Mouse (Mus musculus): ENCODE results near the gene Elof1. TPM values are rescaled to one million over a fixed set of nuclear protein-coding genes. Genes with fewer than 3 reads are reported as not detected.

The Elof1 gene
- polyA plus RNA-seq (2012) = 67.9 and 125 TPM in 2 replicates

DNA sequence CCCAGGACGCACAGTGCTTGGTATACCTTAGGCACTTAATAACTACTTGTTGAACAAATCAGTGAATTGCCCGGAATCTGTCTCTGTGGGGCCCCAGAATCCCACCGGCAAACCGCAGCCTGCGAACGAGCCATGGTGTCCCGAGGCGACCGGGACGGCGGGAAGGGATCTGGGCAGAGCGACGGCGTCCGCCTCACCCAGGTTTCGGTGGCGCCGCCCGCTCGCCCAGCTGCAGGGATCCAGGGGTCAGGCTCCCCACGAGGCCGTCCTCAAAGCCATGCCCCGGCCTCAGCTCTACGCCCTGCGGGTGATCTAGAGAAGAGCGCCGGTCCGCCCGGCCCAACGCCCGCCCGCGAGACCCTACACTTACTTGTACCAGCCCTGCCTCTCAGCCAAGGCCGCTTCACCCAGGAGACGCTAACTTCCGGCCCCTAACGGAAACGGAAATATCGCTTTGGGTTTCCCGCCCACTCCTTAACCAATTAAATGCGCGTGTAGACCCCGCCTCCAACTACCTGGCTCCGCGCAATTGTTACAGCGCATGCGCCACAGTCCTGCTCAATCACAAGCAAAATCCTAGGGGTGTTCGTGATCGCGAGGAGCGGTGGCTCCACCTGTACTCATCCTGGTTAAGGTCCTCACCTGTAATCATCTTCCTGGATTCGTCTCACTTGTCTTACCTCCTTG lies at the start of gene Elof1:
Gene Elof1, minus strand, starts transcription at position 433 of the 687 bp plus-strand sequence.
- TF ChIP-seq GATA1 (IDR thresholded peaks at IDR 0.05; ENCODE audit: low read length) = no peak

DNA sequence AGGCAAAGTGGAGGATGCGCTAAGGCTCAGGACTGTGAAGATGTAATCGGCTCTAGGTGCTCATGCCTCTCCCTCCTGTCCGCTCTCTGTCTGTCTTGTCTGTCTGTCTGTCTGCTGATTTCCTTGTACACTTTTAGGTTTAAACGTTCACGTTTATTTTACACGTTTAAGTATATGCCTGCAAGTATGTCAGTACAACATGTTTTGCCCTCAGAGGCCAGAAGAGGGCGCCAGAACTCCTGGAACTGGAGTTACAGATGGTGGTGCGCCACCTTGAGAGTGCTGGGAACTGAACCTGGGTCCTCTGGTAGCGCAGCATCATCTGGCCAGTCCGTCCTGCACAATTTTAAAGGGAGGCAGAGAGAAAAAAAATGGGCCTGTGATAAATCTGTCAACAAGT lies 49.7 kb upstream of the Elof1 start:
- TF ChIP-seq GATA1 (IDR thresholded peaks at IDR 0.05; ENCODE audit: low read length) = no peak

DNA sequence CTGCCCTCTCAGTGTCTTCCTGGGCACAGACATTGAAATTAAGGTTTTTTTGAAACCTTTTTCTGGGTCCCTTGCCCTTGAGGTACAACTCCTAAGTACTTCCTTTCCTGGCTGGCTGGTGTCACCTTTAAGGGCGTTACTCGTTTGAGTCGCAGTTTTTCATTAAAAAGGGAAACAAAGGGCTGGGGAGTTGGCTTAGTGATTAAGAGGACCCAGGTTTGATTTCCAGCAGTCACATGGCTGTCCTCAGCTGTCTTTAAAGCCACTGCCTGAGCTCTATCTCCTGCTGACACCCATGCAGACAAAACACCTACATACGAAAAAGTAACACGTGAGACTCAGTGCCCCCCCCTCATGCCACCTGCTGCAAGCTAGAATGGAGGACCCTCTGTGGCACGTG lies 49.0 kb upstream of the Elof1 start:
- TF ChIP-seq GATA1 (IDR thresholded peaks at IDR 0.05; ENCODE audit: low read length) = no peak

- TF ChIP-seq GATA1 (IDR thresholded peaks at IDR 0.05; ENCODE audit: low read length) = no peak
Observed at GRCm38 (mm10) chr9:22164711-22165668, 48.0 kb upstream of the Elof1 start.

DNA sequence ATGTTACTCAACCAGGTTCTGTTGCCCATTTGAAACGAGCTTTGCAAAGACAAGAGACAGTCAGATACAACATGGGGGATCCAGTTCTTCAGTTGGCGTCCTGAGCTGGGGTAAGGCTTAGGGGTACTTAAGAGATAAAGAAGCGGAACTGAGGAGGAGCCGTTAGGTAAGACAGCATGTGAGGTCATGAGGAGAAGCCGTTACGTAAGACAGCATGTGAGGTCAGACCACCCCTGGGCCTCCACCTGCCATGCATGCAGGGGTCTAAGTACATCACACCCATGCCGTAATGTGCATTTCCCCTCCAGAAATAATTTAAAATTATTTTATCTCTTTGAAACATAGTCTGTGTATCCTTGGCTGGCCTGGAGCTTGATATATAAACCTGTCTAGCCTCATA lies 45.9 kb upstream of the Elof1 start:
- no peak for TF ChIP-seq GATA1 (IDR thresholded peaks at IDR 0.05; ENCODE audit: low read length)

DNA sequence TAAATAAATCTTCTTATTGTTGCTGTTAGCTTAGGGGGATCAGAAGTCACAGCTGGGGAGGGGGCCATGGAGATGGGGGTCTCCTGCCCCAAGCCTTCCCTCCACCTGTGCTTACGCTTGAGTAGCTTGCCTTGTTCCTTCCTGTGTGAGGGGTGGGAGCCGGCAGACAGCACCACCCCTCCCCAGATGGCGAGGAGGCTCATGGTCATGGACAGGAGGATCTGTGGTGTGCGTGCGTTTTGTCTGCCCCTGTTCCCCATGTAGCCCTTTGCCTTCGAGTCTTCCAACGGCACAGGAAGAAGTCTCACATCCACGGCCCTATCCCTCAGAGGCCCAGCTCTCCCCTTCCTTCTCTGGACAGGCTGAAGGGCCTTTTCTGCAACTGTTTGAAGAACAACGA lies 45.3 kb upstream of the Elof1 start:
- no peak for TF ChIP-seq GATA1 (IDR thresholded peaks at IDR 0.05; ENCODE audit: low read length)

DNA sequence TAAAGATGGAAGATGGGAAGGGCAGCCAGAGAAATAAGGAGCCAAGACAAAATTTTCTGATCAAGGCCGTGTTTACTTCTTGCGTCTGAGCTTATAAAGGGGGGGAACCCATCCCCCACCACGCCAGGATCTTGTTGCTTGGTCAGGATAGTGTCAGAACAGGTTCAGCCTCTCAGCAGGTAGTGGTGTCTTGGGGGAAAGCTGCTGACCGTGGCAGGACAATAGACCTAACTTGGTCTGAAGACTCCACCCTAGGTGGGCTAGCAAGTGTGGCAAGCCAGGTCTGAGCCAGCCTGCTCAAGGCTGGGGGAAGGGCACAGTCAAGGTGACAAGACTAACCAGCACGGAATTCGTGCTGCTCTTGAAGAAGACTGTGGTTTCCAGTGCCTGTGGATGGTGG lies 44.3 kb upstream of the Elof1 start:
- no peak for TF ChIP-seq GATA1 (IDR thresholded peaks at IDR 0.05; ENCODE audit: low read length)

- no peak for TF ChIP-seq GATA1 (IDR thresholded peaks at IDR 0.05; ENCODE audit: low read length)
Observed at GRCm38 (mm10) chr9:22157516-22158265, 40.7 kb upstream of the Elof1 start.

DNA sequence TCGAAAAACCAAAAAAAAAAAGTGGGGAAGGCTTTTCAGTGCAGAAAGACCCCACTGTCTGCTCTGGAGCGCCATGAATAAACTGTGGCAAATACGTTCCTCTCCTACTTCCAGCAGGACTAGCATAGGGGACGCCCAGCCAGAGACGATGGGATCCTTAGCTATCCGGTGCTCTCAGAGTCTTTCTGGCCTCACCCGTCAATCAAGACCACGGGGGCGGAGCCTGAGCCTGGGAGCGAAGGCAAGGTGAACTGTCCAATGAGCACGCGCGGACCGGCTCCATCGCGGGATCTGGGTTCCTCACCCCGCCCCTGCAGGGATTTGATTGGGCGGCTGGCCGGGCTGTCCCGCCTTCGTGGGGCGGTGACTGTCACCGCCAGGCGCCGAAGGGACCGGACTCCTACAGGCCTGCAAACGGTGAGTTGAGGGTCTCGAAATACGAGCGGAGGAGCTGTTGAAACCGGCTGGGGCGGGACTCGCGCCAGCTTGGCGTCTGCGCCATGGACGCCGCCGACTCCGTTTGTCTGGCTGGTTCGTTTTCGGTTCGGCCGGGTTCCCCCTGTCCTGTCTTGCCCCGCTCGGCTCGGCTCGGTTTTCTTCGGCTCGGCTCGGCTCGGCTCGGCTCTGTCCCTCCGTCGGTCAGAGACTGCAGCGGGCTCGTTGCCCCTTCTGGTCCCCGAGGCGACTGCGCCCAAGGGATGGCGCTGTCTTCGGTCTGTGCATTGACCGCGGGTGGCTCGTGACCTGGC lies 39.7 kb upstream of the Elof1 start, which contains the start of gene Pigyl:
Gene Pigyl, plus strand, starts transcription at position 350 of the 749 bp plus-strand sequence.
- TF ChIP-seq GATA1 (IDR thresholded peaks at IDR 0.05; ENCODE audit: low read length) = no peak

DNA sequence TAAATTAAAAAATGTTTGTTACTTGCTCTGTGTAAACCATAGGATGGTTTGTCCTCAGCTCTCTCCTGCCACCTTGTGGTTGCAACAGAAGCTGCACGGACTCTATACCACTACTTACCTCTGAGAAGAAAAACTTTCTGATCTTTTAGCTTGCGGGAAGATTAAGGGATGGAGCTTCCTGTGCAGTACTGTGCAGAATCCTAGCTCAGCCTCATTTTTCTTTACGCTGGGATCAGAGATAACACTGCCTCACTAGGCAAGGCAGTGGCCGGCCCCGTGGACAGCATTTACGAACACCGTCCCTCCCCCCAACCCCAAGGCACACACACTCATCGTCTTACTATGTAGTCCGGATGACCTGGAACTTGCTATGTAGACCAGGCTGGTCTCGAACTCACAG lies 38.6 kb upstream of the Elof1 start:
- TF ChIP-seq GATA1 (IDR thresholded peaks at IDR 0.05; ENCODE audit: low read length) = no peak

DNA sequence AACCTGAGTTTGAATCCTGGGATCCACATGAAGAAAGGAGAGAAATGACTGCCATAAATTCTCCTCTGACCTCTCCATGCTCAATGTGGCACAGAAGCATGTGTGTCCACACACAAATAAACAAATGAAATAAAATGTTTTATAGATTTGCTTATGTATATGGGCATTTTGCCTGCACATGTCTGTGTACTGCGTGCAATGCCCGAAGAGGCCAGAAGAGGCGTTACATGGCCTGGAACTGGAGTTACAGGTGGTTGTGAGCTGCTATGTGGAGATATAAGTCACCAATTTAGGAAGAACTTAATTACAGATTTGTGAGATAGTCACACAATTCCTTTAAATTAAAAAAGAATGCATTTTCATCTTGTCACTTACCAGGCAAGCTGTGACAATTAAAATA lies 36.8 kb upstream of the Elof1 start:
- no peak for TF ChIP-seq GATA1 (IDR thresholded peaks at IDR 0.05; ENCODE audit: low read length)

DNA sequence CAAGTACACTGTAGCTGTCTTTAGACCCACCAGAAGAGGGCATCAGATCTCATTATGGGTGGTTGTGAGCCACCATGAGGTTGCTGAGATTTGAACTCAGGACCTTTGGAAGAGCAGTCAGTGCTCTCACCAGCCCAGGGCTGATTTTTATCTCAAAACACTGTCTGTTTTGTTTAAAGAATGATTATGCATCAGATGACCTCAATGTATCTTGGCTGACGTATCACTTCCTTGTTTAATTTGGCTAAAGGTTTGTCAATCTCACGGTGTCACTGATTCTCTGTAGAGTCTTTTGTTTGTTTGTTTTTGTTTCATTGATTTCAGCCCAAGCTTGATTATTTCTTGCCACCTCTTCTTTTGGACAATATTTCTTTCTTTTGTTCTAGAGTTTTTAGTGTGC lies 34.0 kb upstream of the Elof1 start:
- TF ChIP-seq GATA1 (IDR thresholded peaks at IDR 0.05; ENCODE audit: low read length) = no peak

DNA sequence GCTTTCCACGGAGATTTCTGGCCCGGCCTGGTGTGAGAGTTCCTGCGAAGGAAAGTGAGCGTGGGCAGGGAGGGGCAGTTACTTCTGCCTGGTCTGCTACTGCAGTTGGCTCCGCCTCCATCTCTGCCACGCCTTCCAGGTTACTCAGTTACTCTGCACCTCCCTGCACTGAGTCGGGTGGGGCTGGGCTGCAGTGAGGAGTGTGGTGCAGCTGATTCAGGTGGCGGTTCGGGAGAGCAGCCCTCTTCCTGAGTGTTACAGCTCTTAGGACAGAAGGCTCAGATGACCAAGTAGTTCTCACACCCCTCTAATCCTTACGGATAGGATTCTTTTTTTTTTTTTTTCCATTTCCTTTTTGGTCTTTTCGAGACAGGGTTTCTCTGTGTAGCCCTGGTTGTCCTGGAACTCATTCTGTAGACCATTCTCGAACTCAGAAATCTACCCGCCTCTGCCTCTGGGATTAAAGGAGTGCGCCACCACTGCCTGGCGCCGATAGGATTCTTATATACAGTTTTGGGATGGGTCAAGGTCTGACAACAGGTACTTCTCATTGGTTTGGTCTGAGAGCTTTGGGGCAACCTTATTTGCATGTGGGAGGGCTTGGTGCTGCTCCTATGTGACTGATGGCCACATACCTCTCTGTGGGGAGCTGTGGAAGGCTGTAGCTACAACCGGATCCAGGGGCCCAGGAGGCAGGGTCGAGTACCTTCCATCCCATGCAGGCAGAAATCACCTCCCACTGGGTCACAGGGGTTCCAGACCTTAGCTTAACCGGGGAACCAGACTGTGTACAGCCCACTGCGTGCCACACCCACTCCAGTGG lies 32.7 kb upstream of the Elof1 start:
- no peak for TF ChIP-seq GATA1 (IDR thresholded peaks at IDR 0.05; ENCODE audit: low read length)

- TF ChIP-seq GATA1 (IDR thresholded peaks at IDR 0.05; ENCODE audit: low read length) = no peak
Observed at GRCm38 (mm10) chr9:22144304-22144965, 27.5 kb upstream of the Elof1 start.
